Mouse (Mus musculus) liver, embryonic 14.5 days (tissue): ENCODE measurements at regions not wholly inside any gene's neighbourhood (a gene's known extent, or its start where the extent isn't known, plus 50 kb on each side); places are given as distances from the start of the nearest gene placed in this dataset.
"Not testable (repeated sequence)": the region's sequence is repeated elsewhere in the genome, so short reads cannot be mapped to it uniquely, and the experiment has no call there.

Experiments
- CTCF ChIP-seq: IDR thresholded peaks from 2 replicates; pipeline ENCODE4 v1.5.1; 2016; ENCODE audit warnings: antibody characterized with exemption, low read depth, control low read depth
- EP300 ChIP-seq: IDR thresholded peaks from 2 replicates; pipeline ENCODE4 v1.6.1; 2016; ENCODE audit warnings: antibody characterized with exemption, low read depth

GRCm38 (mm10) chr8:103798630-103799029 lies 302.8 kb upstream of the Cdh5 start:
- TF ChIP-seq CTCF, EP300: not testable (repeated sequence)
